Mouse (Mus musculus) adrenal gland, adult 18-20 months (tissue): ENCODE measurements at regions not wholly inside any gene's neighbourhood (a gene's known extent, or its start where the extent isn't known, plus 50 kb on each side); places are given as distances from the start of the nearest gene placed in this dataset.

Experiments
- DNase-seq, 2 experiments: peaks; one replicate each; pipeline ENCODE4 v3.0.0; 2021 to 2022; ENCODE audit warnings: low spot score in 2 of 2

DNA sequence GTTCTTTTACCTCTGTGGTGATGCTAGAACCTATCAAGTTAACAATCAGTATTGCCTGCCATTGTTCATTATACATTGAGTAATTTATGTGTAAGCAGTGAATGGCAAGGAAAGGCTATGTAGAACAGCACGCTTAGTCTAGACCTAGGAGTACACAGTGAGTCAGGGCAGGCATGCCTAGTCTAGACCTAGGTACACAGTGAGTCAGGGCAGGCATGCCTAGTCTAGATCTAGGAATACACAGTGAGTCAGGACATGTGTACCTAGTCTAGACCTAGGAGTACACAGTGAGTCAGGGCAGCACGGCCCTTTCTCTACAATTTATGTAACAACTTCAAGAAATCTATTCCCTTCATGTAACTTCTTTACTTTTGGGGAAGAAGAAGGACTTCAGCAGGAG lies 347.2 kb downstream of the Tmem232 start:
- DNase-seq = no peak

DNA sequence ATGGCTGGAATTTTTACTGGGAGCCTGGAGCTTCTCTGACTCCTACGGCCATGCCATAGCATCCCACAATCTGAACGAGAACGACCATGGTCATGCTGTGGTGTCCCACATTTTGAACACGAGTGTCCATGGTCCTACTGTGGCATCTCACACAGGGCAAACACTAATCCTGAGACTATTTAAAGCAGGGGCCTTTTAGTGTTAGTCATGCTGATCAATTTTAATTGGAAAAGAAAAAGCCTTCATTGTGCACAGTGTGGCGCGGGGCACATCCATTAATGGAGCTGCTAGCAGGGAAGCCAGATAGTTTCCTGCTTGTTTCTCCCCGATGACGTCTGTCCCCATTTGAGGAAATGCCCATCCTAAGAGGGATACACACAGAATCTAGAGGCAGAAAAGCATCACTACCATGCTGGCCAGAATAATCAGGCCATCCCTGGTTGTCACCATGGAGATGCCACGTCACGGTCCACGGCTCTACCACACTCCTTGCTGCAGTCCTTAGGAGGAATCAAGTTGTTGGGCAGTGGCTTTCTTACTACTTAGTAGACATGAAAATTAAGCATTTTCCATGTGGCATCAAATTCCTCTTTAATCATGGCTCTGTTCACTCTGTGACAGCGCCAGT lies 348.0 kb downstream of the Tmem232 start:
- DNase-seq = no peak

DNA sequence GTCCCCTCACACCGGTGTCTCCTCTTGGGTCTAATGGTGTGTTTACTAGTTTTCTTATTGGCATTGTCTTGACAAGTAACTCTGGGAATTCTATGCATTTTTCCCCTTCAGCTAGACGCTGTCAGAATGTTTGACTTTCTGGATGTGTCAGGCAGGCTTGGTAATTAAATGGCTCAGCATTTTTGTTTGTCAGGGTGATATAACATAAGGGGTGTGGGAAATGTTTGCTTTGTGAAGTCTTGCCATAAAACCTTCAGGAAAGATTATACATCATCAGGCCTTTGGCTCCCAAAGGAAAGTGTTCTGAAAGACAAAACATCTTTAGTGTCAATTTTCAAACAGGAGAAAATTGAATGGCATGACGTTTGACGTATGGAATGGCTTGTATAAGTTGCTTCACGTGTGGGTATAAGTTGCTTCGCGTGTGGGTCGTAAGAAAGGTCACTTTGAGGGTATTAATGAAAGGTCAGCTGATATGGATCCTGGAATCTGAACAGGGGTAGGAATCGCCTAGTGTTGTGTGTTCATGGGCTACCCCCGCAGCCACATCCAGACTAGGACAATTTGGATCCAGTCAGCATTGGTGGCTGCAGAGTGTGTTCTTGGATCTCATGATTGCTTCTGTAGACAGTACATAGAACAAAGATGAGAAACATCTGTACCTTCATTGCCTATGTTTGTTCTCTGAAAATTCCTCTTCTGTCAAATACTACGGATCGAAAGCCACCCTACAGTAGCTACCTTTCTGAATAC lies 349.6 kb downstream of the Tmem232 start:
- DNase-seq = no peak

DNA sequence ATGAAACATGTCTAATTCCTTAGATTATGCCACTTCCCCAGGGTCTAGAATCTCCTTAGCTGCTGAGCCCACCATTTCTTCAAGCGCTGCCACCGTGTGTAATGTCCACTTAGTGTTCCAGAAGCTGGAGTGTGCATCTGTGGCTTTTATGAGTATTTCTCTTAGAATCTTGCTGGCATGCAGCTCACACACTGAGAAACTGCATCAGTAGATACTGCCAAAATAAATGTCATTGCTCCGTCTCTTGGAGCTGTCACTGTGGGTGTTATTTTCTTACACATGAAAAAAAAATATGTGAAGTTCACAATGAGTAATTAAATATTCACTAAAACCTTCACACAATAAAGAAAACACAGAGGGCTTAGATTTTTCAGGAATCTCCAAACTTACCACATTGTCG lies 345.3 kb upstream of the 4930583I09Rik start:
- DNase-seq = no peak

- no peak for DNase-seq
Measured at GRCm38 (mm10) chr17:65175770-65176169, 339.9 kb upstream of the 4930583I09Rik start.

GRCm38 (mm10) chr17:65174114-65174513 lies 338.2 kb upstream of the 4930583I09Rik start:
- no peak for DNase-seq

- no peak for DNase-seq
Measured at GRCm38 (mm10) chr17:65173236-65173635, 337.4 kb upstream of the 4930583I09Rik start.

DNA sequence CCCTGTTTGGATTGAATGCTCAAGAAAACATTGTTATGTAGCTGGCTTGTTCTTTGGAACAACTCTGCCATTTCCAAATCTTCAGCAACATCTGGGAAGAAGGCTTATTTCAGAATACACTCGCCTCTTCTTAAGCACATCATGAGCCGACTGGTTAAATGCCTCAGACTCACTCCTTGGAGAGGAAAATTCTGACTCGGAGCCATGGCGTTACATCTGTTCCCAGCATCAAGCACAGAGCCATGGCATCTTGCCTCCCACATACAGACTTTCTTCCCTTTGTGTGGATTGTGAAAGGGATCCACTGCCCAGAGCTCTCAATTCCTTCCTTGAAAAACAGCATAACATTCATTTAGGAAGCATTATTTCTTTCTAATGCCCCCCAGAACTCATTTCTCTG lies 334.8 kb upstream of the 4930583I09Rik start:
- no peak for DNase-seq

DNA sequence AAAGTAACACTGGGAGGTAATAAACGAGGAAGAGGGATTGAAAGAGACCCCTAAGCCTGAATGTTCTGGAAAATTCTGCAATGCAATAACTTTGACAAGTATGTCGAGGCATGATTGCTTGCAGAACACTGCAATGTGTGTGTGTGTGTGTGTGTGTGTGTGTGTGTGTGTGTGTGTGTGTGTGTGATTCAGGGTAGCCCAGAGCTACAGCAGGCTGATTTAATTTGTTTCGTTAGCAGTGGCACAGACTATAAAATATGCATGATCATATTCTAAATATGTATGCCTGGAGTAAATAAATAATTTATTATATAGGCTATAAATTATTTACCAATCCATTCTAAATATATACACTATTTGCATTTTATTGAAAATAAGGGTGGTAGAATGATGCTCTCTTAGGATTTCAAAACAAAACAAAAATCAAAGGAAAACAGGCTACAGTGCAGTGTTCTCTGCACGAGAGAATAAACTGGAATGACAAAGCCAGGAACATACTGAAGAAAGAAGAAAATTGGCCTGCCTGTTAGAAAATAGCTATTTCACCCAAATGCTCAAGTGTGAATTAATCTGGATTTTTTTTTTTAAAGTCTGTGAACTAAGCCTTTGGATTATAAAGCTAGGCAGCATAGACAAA lies 334.2 kb upstream of the 4930583I09Rik start:
- no peak for DNase-seq

DNA sequence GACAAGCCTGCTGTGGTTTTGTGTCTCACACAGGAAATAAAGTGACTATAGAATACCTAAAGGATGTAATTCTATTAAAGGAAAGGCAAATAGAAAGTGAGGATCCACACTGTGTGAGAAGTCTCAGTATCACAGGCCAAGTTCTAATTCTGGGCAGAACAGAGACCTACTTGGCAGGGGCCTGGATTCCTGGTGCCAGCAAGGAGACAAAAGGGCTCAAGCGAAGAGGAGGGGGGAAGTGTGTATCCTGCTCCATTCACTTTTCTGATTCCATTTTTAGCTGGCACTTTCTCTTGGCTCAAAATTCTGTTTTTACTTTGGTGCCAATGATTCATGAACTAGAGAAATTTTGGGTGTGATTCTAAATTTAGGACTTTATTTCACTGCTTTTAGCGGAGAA lies 310.5 kb upstream of the 4930583I09Rik start:
- DNase-seq = no peak

DNA sequence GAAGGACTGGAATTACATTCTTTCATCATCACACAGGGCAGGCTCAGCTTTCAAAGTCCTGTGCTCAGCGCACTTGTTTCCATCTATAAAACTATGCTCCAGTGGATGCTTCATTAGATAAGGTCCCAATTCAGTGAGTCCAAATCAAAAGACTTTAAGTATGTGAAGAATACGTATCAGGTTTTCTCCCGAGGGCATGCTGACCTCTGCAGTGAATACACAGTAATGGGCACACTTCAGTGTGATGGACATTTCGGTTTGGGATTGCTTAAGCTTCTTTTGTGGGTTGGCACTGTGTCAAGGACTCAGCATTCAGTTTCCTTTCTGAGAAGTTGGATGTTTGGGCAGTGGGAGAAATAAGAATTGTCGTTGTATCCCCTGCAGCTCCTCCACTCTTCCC lies 278.8 kb upstream of the 4930583I09Rik start:
- no peak for DNase-seq

- DNase-seq = no peak
Measured at GRCm38 (mm10) chr17:65113121-65113520, 277.2 kb upstream of the 4930583I09Rik start.

DNA sequence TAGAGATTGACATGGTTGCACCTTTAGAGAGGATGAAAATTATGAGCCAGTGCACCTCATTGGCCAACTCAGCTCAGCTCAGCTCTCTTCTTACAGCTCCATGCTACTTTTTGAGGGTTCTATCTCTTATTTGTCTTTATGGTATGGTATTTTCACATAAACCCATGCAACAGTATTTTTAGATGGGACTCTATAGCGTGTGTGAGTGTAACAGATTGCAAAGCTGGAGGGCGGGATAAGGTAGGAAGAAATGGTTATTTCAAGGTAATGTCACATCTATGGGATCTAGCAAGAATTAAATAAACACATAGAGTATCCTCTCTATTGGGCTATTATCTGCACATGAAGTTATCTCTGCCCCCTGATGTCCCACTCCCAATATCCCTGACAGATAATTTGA lies 269.8 kb upstream of the 4930583I09Rik start:
- no peak for DNase-seq

DNA sequence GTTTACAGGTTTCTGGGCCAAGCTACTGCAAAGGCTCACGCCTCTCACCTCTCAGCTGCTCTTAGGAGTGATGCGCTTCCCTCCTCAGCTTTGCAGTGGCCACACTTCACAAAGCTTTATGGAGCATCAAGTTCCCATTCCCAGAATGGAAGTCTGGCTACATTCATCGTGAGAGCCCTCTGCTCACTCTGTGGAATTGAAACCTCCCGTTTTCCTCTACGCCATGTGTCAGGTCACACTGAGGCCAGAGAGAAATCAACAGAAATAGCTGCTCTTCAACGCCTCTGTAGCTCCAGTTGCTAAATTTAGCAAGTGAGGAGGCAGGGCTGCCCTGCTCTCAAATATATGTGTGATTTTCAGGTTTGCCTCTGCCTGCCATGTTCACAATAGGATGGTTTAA lies 265.3 kb upstream of the 4930583I09Rik start:
- DNase-seq = no peak

GRCm38 (mm10) chr17:65082249-65082648 lies 246.4 kb upstream of the 4930583I09Rik start:
- no peak for DNase-seq

DNA sequence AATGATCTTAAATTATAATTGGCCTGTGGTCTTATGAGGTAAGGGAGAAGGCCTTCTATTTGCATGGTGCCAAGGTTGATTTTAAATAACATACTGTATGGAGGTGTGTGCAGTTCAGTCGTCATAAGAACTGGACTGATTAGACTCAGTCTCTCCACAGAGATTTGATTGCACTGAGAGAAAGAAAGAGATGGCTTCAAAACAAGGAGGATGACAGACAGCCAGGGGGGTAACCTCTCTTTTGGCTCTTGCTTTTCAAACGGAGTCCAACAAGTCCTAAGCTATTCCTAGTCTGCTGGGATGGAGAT lies 245.9 kb upstream of the 4930583I09Rik start:
- no peak for DNase-seq

DNA sequence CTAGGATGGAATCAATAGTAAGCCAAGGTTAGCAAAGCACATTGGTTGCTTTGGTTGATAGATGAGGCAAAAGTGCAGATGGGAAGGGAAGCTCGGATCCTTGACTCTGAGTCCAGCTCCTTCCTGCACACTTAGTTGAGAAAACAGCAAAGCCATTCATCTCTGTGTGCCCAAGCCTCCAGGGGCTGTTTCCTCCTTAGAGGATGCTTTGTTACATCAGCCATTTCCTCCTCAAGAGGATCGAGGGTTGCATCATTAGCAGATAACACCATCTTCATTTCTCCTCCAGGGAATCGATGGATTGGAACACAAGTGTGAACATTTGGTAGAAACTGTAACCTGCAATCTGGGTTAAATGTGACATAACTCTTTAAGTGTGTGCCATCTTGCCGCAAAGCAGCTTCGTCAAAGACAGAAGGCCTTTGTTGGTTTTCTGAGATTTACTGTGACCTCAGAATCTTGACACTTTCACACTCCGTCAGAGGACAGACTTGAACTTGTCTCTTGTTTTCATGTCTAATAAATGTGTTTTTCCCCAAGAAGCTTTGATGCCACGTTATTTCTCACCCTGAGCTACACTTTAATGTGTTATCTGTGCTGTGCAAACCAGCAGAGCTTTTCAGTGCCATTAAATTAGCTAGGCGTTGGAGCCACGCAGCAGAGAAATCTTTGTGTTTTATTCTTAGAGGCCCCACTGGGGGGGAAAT lies 245.4 kb upstream of the 4930583I09Rik start:
- no peak for DNase-seq

- no peak for DNase-seq
Measured at GRCm38 (mm10) chr17:65074878-65075277, 239.0 kb upstream of the 4930583I09Rik start.

- DNase-seq = no peak
Measured at GRCm38 (mm10) chr17:65071114-65071513, 235.2 kb upstream of the 4930583I09Rik start.

- DNase-seq = no peak
Measured at GRCm38 (mm10) chr17:65066135-65066534, 230.3 kb upstream of the 4930583I09Rik start.

GRCm38 (mm10) chr17:65056059-65056458 lies 220.2 kb upstream of the 4930583I09Rik start:
- no peak for DNase-seq

- DNase-seq = no peak
Measured at GRCm38 (mm10) chr17:65049860-65050482, 214.1 kb upstream of the 4930583I09Rik start.
